ENCODE assay signal across 8 mouse cellular contexts in the genomic region with DNA sequence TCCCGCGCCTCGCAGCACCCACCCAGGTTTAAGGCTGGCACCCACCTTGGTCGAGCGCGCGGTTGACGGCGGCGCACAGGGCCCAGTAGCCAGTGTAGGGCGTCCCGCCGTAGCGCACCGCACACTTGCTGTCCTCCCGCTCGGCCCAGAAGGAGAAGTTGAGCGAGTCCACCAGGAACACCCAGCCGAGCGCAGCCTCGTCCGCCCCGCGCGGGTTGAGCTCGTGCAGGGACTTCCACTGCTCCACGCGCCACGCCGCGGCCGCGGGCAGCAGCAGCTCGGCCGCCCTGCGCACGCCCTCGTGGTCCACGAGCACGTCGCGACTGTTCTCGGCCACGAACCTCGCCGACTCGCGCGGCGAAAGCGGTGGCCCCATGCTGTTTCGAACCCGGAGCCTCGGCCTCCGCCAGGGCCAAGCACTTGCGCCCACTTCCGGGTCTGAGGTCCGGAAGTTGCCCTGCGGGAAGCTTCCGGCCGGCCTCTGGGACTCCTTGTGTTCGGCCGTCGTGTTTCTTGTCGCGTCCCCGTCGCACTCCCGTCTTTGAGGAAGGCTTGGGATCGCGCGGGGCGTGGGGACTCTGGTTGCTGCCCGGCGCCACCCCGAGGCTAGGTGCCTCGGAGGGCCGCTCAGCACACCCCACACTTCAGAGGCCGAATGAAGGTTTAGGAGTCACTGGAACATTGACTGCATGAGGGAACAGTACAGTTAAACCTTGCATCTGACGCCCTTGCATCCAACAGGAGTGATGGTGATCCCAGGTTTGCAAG. TPM values are rescaled to one million over a fixed set of nuclear protein-coding genes. Genes with fewer than 3 reads are reported as not detected.
DNase-seq lines count a peak whose midpoint lies in the region; ATAC-seq and TF ChIP-seq lines count a peak whose summit lies in the region.

Gene 2210016F16Rik, minus strand, starts transcription at position 447 of the 768 bp plus-strand sequence.

- peak; percentile 90 for DNase-seq in A20 (ENCODE audit: low read depth, low spot score)
- no peak for DNase-seq in liver, embryonic 14.5 days (ENCODE audit: low read depth in 3 of 3, low spot score in 3 of 3)
- DNase-seq in natural killer cell, adult 2 months (ENCODE audit: low spot score in 2 of 2): peak; percentile 50 to 58
- peak; percentile 61 for DNase-seq in splenic B cell, adult 2 months (ENCODE audit: low read depth, low spot score)

- H3K36me3 ChIP-seq in erythroblast, embryonic 14.5 days (ENCODE audit: control insufficient read depth): peaks cover 50% of the 10 kb centered on the region
- H3K36me3 ChIP-seq in heart, embryonic 12.5 days: peaks cover 33% of the 10 kb centered on the region
- peaks cover 26% of the 10 kb centered on the region for H3K36me3 ChIP-seq in kidney, embryonic 16.5 days (ENCODE audit: insufficient read depth, low read length)
- H3K36me3 ChIP-seq in liver, embryonic 14.5 days (replicated peaks; ENCODE audit: control insufficient read depth, insufficient read depth, low read depth): peaks cover 26% of the 10 kb centered on the region
- H3K36me3 ChIP-seq in splenic B cell, adult 2 months (ENCODE audit: control insufficient read depth, insufficient read depth, low read length, poor library complexity, severe bottlenecking): peaks cover 8% of the 10 kb centered on the region

- H3K9ac ChIP-seq in heart, embryonic 12.5 days: peak within 1 kb of the TSS; percentile 92
- H3K9ac ChIP-seq in kidney, embryonic 16.5 days (replicated peaks; ENCODE audit: low read length): peak within 1 kb of the TSS; percentile 81
- peak within 1 kb of the TSS; percentile 90 for H3K9ac ChIP-seq in liver, embryonic 14.5 days (replicated peaks)

- 1% methylated on average over 80 of the region's 80 CpGs for WGBS in bone marrow, adult 2 months
- WGBS in heart, embryonic 12.5 days: 2% methylated on average over 80 of the region's 80 CpGs
- 2% methylated on average over 80 of the region's 80 CpGs for whole genome bisulfite sequencing in kidney, embryonic 16.5 days
- WGBS in liver, embryonic 14.5 days (ENCODE audit: insufficient replicate concordance): 2% methylated on average over 80 of the region's 80 CpGs

- peaks cover 27% of the 10 kb centered on the region for H3K9me3 ChIP-seq in erythroblast, embryonic 14.5 days (ENCODE audit: control insufficient read depth, low read length)
- H3K9me3 ChIP-seq in heart, embryonic 12.5 days (replicated peaks): peaks cover 16% of the 10 kb centered on the region
- H3K9me3 ChIP-seq in kidney, embryonic 16.5 days (ENCODE audit: low read length): peaks cover 25% of the 10 kb centered on the region
- H3K9me3 ChIP-seq in liver, embryonic 14.5 days (ENCODE audit: control insufficient read depth, low read length): peaks cover 8% of the 10 kb centered on the region

- H3K27me3 ChIP-seq in erythroblast, embryonic 14.5 days (ENCODE audit: control insufficient read depth): no peaks in the 10 kb centered on the region; the same call in 1 of the 2 replicates
- no peaks in the 10 kb centered on the region for H3K27me3 ChIP-seq in heart, embryonic 12.5 days (replicated peaks)
- no peaks in the 10 kb centered on the region for H3K27me3 ChIP-seq in kidney, embryonic 16.5 days (ENCODE audit: insufficient read depth, low read length)
- no peaks in the 10 kb centered on the region for H3K27me3 ChIP-seq in liver, embryonic 14.5 days (ENCODE audit: control insufficient read depth, insufficient read depth, low read length)
- H3K27me3 ChIP-seq in splenic B cell, adult 2 months (ENCODE audit: control insufficient read depth, insufficient read depth, low read length, poor library complexity, severe bottlenecking): no peaks in the 10 kb centered on the region

- TF ChIP-seq EP300 in liver, embryonic 14.5 days (IDR thresholded peaks at IDR 0.05; ENCODE audit: low read depth): no peak

- peak; percentile 72 for ATAC-seq in heart, embryonic 12.5 days (ENCODE audit: insufficient number of reproducible peaks, low FRiP score)
- ATAC-seq in kidney, embryonic 16.5 days (ENCODE audit: low FRiP score, low TSS enrichment): peak; percentile 81
- peak; percentile 75 for ATAC-seq in liver, embryonic 14.5 days (ENCODE audit: insufficient read depth)

- no peak for TF ChIP-seq CTCF in bone marrow, adult 2 months (IDR thresholded peaks at IDR 0.05; ENCODE audit: control insufficient read depth, insufficient read depth, low read length)
- TF ChIP-seq CTCF in liver, embryonic 14.5 days (IDR thresholded peaks at IDR 0.05; ENCODE audit: low read depth): no peak

- H3K4me1 ChIP-seq in bone marrow, adult 2 months (ENCODE audit: control insufficient read depth, insufficient read depth, low read length): peaks cover 2% of the 10 kb centered on the region
- H3K4me1 ChIP-seq in erythroblast, embryonic 14.5 days (ENCODE audit: control insufficient read depth): peaks cover 29% of the 10 kb centered on the region
- peaks cover 9% of the 10 kb centered on the region; the same call in 1 of the 2 replicates for H3K4me1 ChIP-seq in heart, embryonic 12.5 days (replicated peaks)
- peaks cover 5% of the 10 kb centered on the region for H3K4me1 ChIP-seq in kidney, embryonic 16.5 days (ENCODE audit: insufficient read depth, low read length)
- peaks cover 5 to 12% of the 10 kb centered on the region in 2 experiments; a peak in 3 of 4 replicates for H3K4me1 ChIP-seq in liver, embryonic 14.5 days (replicated peaks; ENCODE audit: control insufficient read depth in 2 of 2, insufficient read depth in 2 of 2, low read length in 1 of 2)

- peak within 1 kb of the TSS; percentile 82 for H3K27ac ChIP-seq in bone marrow, adult 2 months (ENCODE audit: control insufficient read depth, insufficient read depth, low read depth, low read length, poor library complexity)
- H3K27ac ChIP-seq in heart, embryonic 12.5 days (ENCODE audit: poor library complexity, severe bottlenecking): peak within 1 kb of the TSS; percentile 34; the same call in 1 of the 2 replicates
- no peak within 1 kb of the TSS for H3K27ac ChIP-seq in kidney, embryonic 16.5 days (ENCODE audit: low read length)
- peak within 1 kb of the TSS; percentile 18; the same call in 1 of the 2 replicates for H3K27ac ChIP-seq in liver, embryonic 14.5 days

- no peak; the same call in 1 of the 2 replicates for TF ChIP-seq POLR2A in bone marrow, adult 2 months (IDR thresholded peaks at IDR 0.05; ENCODE audit: borderline replicate concordance, control insufficient read depth, low read depth, low read length)

- peak within 1 kb of the TSS; percentile 97 for H3K4me3 ChIP-seq in bone marrow, adult 2 months (replicated peaks; ENCODE audit: control insufficient read depth, low read depth, low read length)
- peak within 1 kb of the TSS; percentile 78 for H3K4me3 ChIP-seq in erythroblast, embryonic 14.5 days (replicated peaks)
- peak within 1 kb of the TSS; percentile 95 for H3K4me3 ChIP-seq in heart, embryonic 12.5 days
- peak within 1 kb of the TSS; percentile 69 for H3K4me3 ChIP-seq in kidney, embryonic 16.5 days (ENCODE audit: low read length)
- H3K4me3 ChIP-seq in liver, embryonic 14.5 days (ENCODE audit: insufficient read depth in 1 of 2, low read depth in 2 of 2, low read length in 2 of 2): peak within 1 kb of the TSS; percentile 75 to 93

- peak within 1 kb of the TSS; percentile 83 for H3K4me2 ChIP-seq in heart, embryonic 12.5 days
- peak within 1 kb of the TSS; percentile 86 for H3K4me2 ChIP-seq in kidney, embryonic 16.5 days (replicated peaks; ENCODE audit: low read depth, low read length)
- H3K4me2 ChIP-seq in liver, embryonic 14.5 days (ENCODE audit: low read depth): peak within 1 kb of the TSS; percentile 90

RNA-seq across cellular contexts. Expression of gene 2210016F16Rik, which starts in this region (rescaled TPM):
- polyA plus RNA-seq in bone marrow, adult 2 months (2011; ENCODE audit: insufficient read depth, insufficient read length, low replicate concordance, missing spikeins): 7.0 and 8.2 TPM in 2 replicates
- polyA plus RNA-seq in erythroblast, embryonic 14.5 days (2012): 1.3 TPM in 2 replicates
- 27.9 and 30.5 TPM in 2 replicates for polyA plus RNA-seq in heart, embryonic 12.5 days (2016; fragmentation: Nextera tagmentation; extraction: Ambion mirVana)
- 29.3 and 31.0 TPM in 2 replicates for polyA plus RNA-seq in kidney, embryonic 16.5 days (2015; fragmentation: Nextera tagmentation; extraction: Ambion mirVana)
- polyA plus RNA-seq in liver, embryonic 14.5 days (2012; rRNA removed): 8.5 and 9.3 TPM in 2 replicates
- 20.2 and 21.9 TPM in 2 replicates for polyA plus RNA-seq in liver, embryonic 14.5 days (2014; fragmentation: Nextera tagmentation; extraction: Ambion mirVana)

Comparison
In these comparisons a context has a peak if more than half of its experiments do, and no peak if none do; other contexts are left out.
1. DNase-seq: peak in A20 (single experiment), natural killer cell, adult 2 months (2 of 2) and splenic B cell, adult 2 months (single experiment); none in liver, embryonic 14.5 days (0 of 3).
2. Peak in every context shown above with its lines, with median percentiles within 50 percentile points of each other: H3K4me3 ChIP-seq, ATAC-seq, H3K4me2 ChIP-seq and H3K9ac ChIP-seq.